Mouse (Mus musculus) G1E (cell line): ENCODE measurements around the gene Prkar2a. TPM values are rescaled to one million over a fixed set of nuclear protein-coding genes. Genes with fewer than 3 reads are reported as not detected.

ENCODE experiments used
- ATAC-seq: 2 replicates; pipeline ENCODE4 v1.8.0; 2016; ENCODE audit warnings: mild to moderate bottlenecking; ENCODE audit not compliant: insufficient number of reproducible peaks, poor library complexity, low FRiP score, severe bottlenecking; ENCODE audit errors: extremely low read depth
- DNase-seq: peaks from one replicate; pipeline ENCODE4 v3.0.0; 2012; ENCODE audit warnings: low spot score
- H3K27me3 ChIP-seq: 2 replicates; pipeline ENCODE4 v1.6.1; 2012; ENCODE audit warnings: mild to moderate bottlenecking, low read length, inconsistent platforms; ENCODE audit not compliant: insufficient read depth
- H3K36me3 ChIP-seq: replicated peaks from 2 replicates; pipeline ENCODE3; 2012; ENCODE audit warnings: mild to moderate bottlenecking, inconsistent platforms
- H3K4me1 ChIP-seq: 2 replicates; pipeline ENCODE4 v1.6.1; 2012; ENCODE audit warnings: low read depth, low read length, inconsistent platforms, mixed read lengths; ENCODE audit not compliant: insufficient read depth
- H3K4me3 ChIP-seq: 2 replicates; pipeline ENCODE4 v1.5.1; 2012; ENCODE audit warnings: low read depth, mild to moderate bottlenecking, inconsistent platforms, low read length, moderate library complexity, mixed read lengths
- H3K9me3 ChIP-seq: replicated peaks from 2 replicates; pipeline ENCODE4 v1.6.1; 2012; ENCODE audit warnings: inconsistent platforms
- CTCF ChIP-seq: IDR thresholded peaks from 2 replicates; pipeline ENCODE4 v1.5.1; 2012; ENCODE audit warnings: low read depth, low read length, inconsistent platforms, mixed read lengths
- GATA1 ChIP-seq: IDR thresholded peaks from 2 replicates; pipeline ENCODE4 v1.6.1; 2012; ENCODE audit warnings: borderline replicate concordance, low read length, inconsistent platforms, mixed read lengths
- GATA2 ChIP-seq: IDR thresholded peaks from 2 replicates; pipeline ENCODE4 v1.6.1; 2012; ENCODE audit warnings: low read depth, low read length, inconsistent platforms, borderline replicate concordance
- POLR2AphosphoS5 ChIP-seq: IDR thresholded peaks from 2 replicates; pipeline ENCODE4 v1.6.1; 2012; ENCODE audit warnings: low read depth, low read length, inconsistent platforms; ENCODE audit not compliant: insufficient replicate concordance
- TAL1 ChIP-seq: conservative IDR thresholded peaks from 2 replicates; pipeline ENCODE4 v1.6.1; 2012; ENCODE audit warnings: low read depth, low read length, inconsistent platforms, mixed read lengths
- polyA plus RNA-seq: library from polyadenylated mRNA; stranded (reverse); fragments of >175 nt; gene quantifications from 2 replicates; pipeline ENCODE4 v1.2.3, GENCODE M21; 2012
- total RNA-seq, 2 experiments: library from RNA; stranded (forward) in 1 of 2; stranded (reverse) in 1 of 2; fragments of 200-1000 nt in 1 of 2; fragments of >200 nt in 1 of 2; fragmentation: Nextera tagmentation in 1 of 2; gene quantifications; 2 replicates each; pipeline ENCODE4 v1.2.3; 2014 to 2017

Gene Prkar2a
- total and polyA plus RNA-seq, 3 experiments: 0.38 TPM; not detected in 2

DNA sequence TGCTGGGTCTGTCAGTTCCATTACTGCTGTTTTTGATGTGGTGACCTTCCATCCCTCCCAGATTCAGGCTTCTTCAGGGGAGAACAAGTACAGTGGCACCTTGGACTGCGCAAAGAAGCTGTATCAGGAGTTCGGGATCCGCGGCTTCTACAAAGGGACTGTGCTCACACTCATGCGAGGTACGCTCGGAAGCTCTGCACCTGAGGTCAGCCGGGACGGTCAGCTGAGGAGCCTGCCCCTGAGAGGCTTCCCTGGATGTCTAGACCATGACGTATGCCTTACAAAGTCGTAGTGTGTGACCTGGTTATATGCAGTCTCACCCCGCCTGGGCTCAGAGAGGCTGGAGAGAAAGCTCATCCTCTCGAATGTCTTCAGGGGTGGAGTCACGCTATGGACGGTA, 9.1 kb upstream of the Prkar2a start:
- no peaks in the 10 kb centered on the region for H3K9me3 ChIP-seq
- no peak overlapping the region for H3K4me3 ChIP-seq
- no peaks in the 10 kb centered on the region for H3K4me1 ChIP-seq
- peaks cover 82% of the 10 kb centered on the region for H3K36me3 ChIP-seq
- H3K27me3 ChIP-seq: no peaks in the 10 kb centered on the region
- ATAC-seq (no peak), DNase-seq (no peak)
- TF ChIP-seq GATA2 (no peak), GATA1 (no peak), TAL1 (no peak)

DNA sequence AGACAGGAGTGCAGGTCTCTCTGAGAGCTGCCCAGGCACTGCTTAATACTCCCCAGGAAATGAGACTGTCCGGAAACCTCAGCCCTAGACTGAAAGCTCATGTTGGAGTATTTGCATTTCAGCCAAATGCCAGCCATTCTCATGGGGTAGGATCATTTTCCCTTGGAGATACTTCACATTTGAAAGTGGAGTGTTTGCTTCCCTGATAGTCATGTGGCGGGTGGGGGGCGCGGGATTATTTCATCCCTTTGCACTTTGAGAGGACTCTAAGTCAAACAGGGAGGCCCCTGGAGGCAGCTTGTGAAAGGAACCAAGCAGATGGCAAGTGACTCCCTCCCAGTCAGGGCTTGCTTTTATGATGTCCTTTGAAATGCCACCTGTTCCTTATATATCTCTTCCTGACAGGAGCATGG, 2.6 kb upstream of the Prkar2a start:
- H3K9me3 ChIP-seq: no peaks in the 10 kb centered on the region
- ATAC-seq (no peak), DNase-seq (no peak)
- H3K4me3 ChIP-seq: no peak overlapping the region
- H3K27me3 ChIP-seq: peaks cover 8% of the 10 kb centered on the region
- TF ChIP-seq CTCF (no peak), GATA1 (no peak)
- H3K4me1 ChIP-seq: peaks cover 3% of the 10 kb centered on the region; the same call in 1 of the 2 replicates
- H3K36me3 ChIP-seq: peaks cover 35% of the 10 kb centered on the region

DNA sequence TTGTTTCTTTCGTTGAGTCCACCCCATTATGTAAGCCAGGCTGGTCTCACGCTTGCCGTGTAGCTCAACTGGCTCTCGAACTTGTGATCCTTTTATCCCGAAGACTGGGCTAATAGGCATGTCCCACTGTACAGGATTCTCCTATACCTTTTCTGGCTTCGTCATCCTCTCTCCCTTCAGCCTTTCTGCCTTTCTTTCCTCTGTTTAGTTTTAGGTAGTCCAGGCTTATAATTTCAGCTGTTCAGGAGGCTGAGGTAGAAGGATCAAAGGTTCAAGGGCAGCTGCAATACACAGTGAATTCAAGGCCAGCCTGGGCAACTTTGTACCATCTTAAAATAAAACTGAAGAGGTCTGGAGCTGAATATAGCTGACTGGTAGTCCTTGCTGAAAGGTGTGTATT, 1.9 kb upstream of the Prkar2a start:
- Histone ChIP-seq H3K27me3 (peaks cover 13% of the 10 kb centered on the region), H3K9me3 (peaks cover 6% of the 10 kb centered on the region), H3K4me3 (no peak overlapping the region), H3K36me3 (peaks cover 31% of the 10 kb centered on the region), H3K4me1 (peaks cover 3% of the 10 kb centered on the region; the same call in 1 of the 2 replicates)
- DNase-seq (no peak), ATAC-seq (no peak)
- no peak for TF ChIP-seq GATA1
- TF ChIP-seq TAL1: no peak
- TF ChIP-seq CTCF: no peak
- no peak for TF ChIP-seq GATA2

DNA sequence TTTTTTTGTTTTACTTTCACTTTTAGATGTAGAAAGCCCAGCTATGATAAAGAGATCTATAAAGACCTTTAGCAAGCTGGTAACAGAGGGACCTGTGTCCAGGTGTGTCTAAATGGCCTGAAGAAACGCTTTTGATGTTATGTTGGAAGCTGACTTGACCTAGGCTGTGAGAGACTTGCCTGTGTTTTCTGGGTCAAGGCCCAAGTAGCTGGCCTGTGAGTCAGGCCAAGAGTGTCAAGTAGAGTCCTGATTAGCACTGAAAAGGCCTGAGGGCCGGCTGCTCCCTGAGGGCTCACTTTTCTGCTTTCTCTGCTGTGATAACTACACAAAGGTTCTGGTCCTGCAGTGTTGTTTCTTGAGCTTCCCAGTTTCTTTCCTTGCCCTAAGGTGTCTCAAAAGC, 1.4 kb upstream of the Prkar2a start:
- ATAC-seq (no peak), DNase-seq (no peak)
- peaks cover 18% of the 10 kb centered on the region for H3K27me3 ChIP-seq
- H3K36me3 ChIP-seq: peaks cover 26% of the 10 kb centered on the region
- peaks cover 11% of the 10 kb centered on the region for H3K9me3 ChIP-seq
- H3K4me1 ChIP-seq: peaks cover 3% of the 10 kb centered on the region; the same call in 1 of the 2 replicates
- TF ChIP-seq GATA1 (no peak), POLR2AphosphoS5 (no peak), CTCF (no peak), GATA2 (no peak), TAL1 (no peak)
- H3K4me3 ChIP-seq: no peak overlapping the region

DNA sequence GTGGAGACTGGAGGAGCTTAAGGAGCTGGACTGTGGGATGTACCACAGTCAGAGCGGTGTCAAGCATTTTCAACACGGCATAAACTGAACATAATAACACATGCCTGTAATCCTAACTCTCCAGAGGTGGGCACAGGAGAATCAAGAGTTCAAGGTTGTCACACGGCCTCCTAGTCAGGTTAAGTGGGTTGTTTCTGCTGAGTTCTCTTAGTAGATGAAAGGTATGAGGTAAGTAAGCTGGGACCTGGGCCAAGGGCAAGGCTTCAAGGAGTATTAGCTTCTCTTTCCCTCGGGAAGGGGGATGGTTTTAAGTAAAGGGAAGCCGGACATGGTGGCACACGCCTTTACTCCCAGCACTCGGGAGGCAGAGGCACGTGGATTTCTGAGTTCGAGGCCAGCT, 663 bp upstream of the Prkar2a start:
- DNase-seq: no peak
- TF ChIP-seq POLR2AphosphoS5: no peak
- no peak for TF ChIP-seq TAL1
- TF ChIP-seq GATA2: no peak
- TF ChIP-seq CTCF: no peak
- TF ChIP-seq GATA1: no peak
- H3K9me3 ChIP-seq: peaks cover 15% of the 10 kb centered on the region
- no peak overlapping the region for H3K4me3 ChIP-seq
- H3K27me3 ChIP-seq: peaks cover 23% of the 10 kb centered on the region
- peaks cover 3% of the 10 kb centered on the region; the same call in 1 of the 2 replicates for H3K4me1 ChIP-seq
- H3K36me3 ChIP-seq: peaks cover 18% of the 10 kb centered on the region
- no peak for ATAC-seq

DNA sequence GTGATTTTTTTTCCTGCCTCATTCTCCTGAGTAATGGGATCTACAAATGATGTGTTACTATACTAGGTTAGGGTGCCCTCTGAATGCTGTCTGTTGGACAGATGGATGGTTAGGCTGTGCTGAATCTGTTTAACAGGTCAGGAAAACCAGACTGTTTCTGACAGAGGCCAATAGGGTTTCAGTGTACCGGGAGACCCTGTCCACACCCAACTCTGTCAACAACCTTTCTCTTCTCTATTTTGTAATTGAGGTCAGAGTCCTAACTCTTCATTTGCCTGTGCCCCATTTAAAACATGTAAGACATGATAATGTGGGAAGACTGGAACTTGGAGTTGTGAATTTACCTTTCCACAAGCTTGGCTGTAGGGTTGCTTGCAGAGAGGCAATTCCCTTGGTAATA, 879 bp downstream of the Prkar2a start:
- TF ChIP-seq POLR2AphosphoS5 (no peak), GATA2 (no peak), CTCF (no peak), GATA1 (no peak), TAL1 (no peak)
- Histone ChIP-seq H3K27me3 (peaks cover 23% of the 10 kb centered on the region), H3K4me3 (no peak overlapping the region), H3K36me3 (peaks cover 3% of the 10 kb centered on the region), H3K4me1 (peaks cover 3% of the 10 kb centered on the region; the same call in 1 of the 2 replicates), H3K9me3 (peaks cover 15% of the 10 kb centered on the region)
- DNase-seq (no peak), ATAC-seq (no peak)

DNA sequence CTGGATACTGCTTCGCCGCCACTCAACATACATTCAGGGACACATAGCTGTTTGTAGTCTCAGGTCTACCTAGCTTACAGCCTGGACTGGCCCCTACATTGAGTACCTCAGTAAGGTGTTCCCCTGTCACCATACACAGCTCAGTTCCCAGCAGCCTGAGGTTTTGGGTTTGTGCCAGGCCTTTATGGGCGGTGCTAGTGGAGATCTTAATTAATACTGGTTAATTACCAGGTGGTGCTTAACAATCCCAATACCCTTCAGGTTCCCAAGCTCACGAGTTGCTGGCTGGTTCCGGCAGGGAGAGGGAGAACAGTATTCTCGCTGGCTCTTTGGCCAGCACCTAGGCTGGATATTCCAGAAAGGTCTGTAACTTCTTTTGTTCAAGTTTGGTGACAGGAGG, 1.8 kb downstream of the Prkar2a start:
- H3K36me3 ChIP-seq: no peaks in the 10 kb centered on the region
- no peak for ATAC-seq
- DNase-seq: no peak
- H3K4me3 ChIP-seq: no peak overlapping the region
- peaks cover 3% of the 10 kb centered on the region; the same call in 1 of the 2 replicates for H3K4me1 ChIP-seq
- peaks cover 15% of the 10 kb centered on the region for H3K9me3 ChIP-seq
- H3K27me3 ChIP-seq: peaks cover 23% of the 10 kb centered on the region
- TF ChIP-seq POLR2AphosphoS5 (no peak), TAL1 (no peak), GATA1 (no peak), CTCF (no peak), GATA2 (no peak)
